Mouse (Mus musculus): ENCODE measurements around the gene Abcg1. TPM values are rescaled to one million over a fixed set of nuclear protein-coding genes. Genes with fewer than 3 reads are reported as not detected.

The Abcg1 gene
- polyA plus RNA-seq, 1 experiment from 2014 or later: 18.2 TPM

GRCm38 (mm10) chr17:31138398-31138797 is 80.9 kb downstream of the Abcg1 start:
- no peak for ATAC-seq
- no peaks in the 10 kb centered on the region for H3K36me3 ChIP-seq (ENCODE audit: poor library complexity, severe bottlenecking)
- H3K27ac ChIP-seq: no peak overlapping the region
- no peaks in the 10 kb centered on the region for H3K4me1 ChIP-seq
- H3K4me2 ChIP-seq: no peak overlapping the region
- WGBS: 21% methylated on average over 5 of the region's 5 CpGs
- no peaks in the 10 kb centered on the region for H3K27me3 ChIP-seq
- H3K9me3 ChIP-seq (replicated peaks): no peaks in the 10 kb centered on the region
- no peak overlapping the region for H3K4me3 ChIP-seq
- no peak overlapping the region for H3K9ac ChIP-seq

- Histone ChIP-seq H3K9ac (no peak overlapping the region), H3K9me3 (replicated peaks) (no peaks in the 10 kb centered on the region), H3K27ac (no peak overlapping the region), H3K4me2 (no peak overlapping the region), H3K36me3 (ENCODE audit: poor library complexity, severe bottlenecking) (no peaks in the 10 kb centered on the region), H3K27me3 (no peaks in the 10 kb centered on the region), H3K4me1 (peaks cover 4% of the 10 kb centered on the region), H3K4me3 (no peak overlapping the region)
- ATAC-seq: no peak
- 92% methylated on average over 7 of the region's 7 CpGs for WGBS
Observed at GRCm38 (mm10) chr17:31142116-31142515, 84.6 kb downstream of the Abcg1 start.

GRCm38 (mm10) chr17:31144040-31145037 is 86.9 kb downstream of the Abcg1 start, which contains the start of gene Tff2:
Tff2 (minus strand) TSS chr17:31144282.
- no peak within 1 kb of the TSS for H3K4me3 ChIP-seq
- no peak for ATAC-seq
- WGBS: 67% methylated on average over 15 of the region's 15 CpGs

GRCm38 (mm10) chr17:31145998-31146397 is 88.5 kb downstream of the Abcg1 start:
- no peak for ATAC-seq
- peaks cover 4% of the 10 kb centered on the region for H3K4me1 ChIP-seq
- WGBS: 84% methylated on average over 9 of the region's 9 CpGs
- H3K36me3 ChIP-seq (ENCODE audit: poor library complexity, severe bottlenecking): no peaks in the 10 kb centered on the region
- H3K4me3 ChIP-seq: no peak overlapping the region
- no peak overlapping the region for H3K27ac ChIP-seq
- no peaks in the 10 kb centered on the region for H3K27me3 ChIP-seq
- no peak overlapping the region for H3K4me2 ChIP-seq
- H3K9me3 ChIP-seq (replicated peaks): no peaks in the 10 kb centered on the region; the same call in 1 of the 2 replicates
- no peak overlapping the region for H3K9ac ChIP-seq

More at GRCm38 (mm10) chr17:31144040-31145037, 86.9 kb downstream of the Abcg1 start, which contains the start of gene Tff2:
- Histone ChIP-seq H3K9ac (no peak within 1 kb of the TSS), H3K36me3 (ENCODE audit: poor library complexity, severe bottlenecking) (no peaks in the 10 kb centered on the region), H3K27me3 (no peaks in the 10 kb centered on the region), H3K9me3 (replicated peaks) (no peaks in the 10 kb centered on the region; the same call in 1 of the 2 replicates), H3K4me1 (peaks cover 4% of the 10 kb centered on the region), H3K4me2 (no peak within 1 kb of the TSS), H3K27ac (no peak within 1 kb of the TSS)

GRCm38 (mm10) chr17:31152512-31152911 is 95.0 kb downstream of the Abcg1 start:
- peaks cover 4% of the 10 kb centered on the region; the same call in 1 of the 2 replicates for H3K4me1 ChIP-seq
- H3K27me3 ChIP-seq: no peaks in the 10 kb centered on the region
- H3K9me3 ChIP-seq (replicated peaks): no peaks in the 10 kb centered on the region; the same call in 1 of the 2 replicates
- 44% methylated on average over 5 of the region's 5 CpGs for WGBS
- no peak overlapping the region for H3K4me3 ChIP-seq
- no peaks in the 10 kb centered on the region for H3K36me3 ChIP-seq (ENCODE audit: poor library complexity, severe bottlenecking)
- H3K4me2 ChIP-seq: no peak overlapping the region
- H3K9ac ChIP-seq: no peak overlapping the region
- no peak for ATAC-seq
- H3K27ac ChIP-seq: no peak overlapping the region

GRCm38 (mm10) chr17:31152966-31153499 is 95.6 kb downstream of the Abcg1 start:
- H3K9ac ChIP-seq: no peak overlapping the region
- peaks cover 4% of the 10 kb centered on the region; the same call in 1 of the 2 replicates for H3K4me1 ChIP-seq
- no peaks in the 10 kb centered on the region; the same call in 1 of the 2 replicates for H3K9me3 ChIP-seq (replicated peaks)
- WGBS: 82% methylated on average over 9 of the region's 9 CpGs
- H3K27me3 ChIP-seq: no peaks in the 10 kb centered on the region
- H3K27ac ChIP-seq: no peak overlapping the region
- no peak overlapping the region for H3K4me2 ChIP-seq
- H3K36me3 ChIP-seq (ENCODE audit: poor library complexity, severe bottlenecking): no peaks in the 10 kb centered on the region
- H3K4me3 ChIP-seq: no peak overlapping the region
- no peak for ATAC-seq

GRCm38 (mm10) chr17:31153785-31154184 is 96.3 kb downstream of the Abcg1 start:
- Histone ChIP-seq H3K9ac (no peak overlapping the region), H3K4me3 (no peak overlapping the region), H3K36me3 (ENCODE audit: poor library complexity, severe bottlenecking) (no peaks in the 10 kb centered on the region), H3K4me1 (peaks cover 4% of the 10 kb centered on the region; the same call in 1 of the 2 replicates), H3K9me3 (replicated peaks) (no peaks in the 10 kb centered on the region; the same call in 1 of the 2 replicates), H3K4me2 (no peak overlapping the region), H3K27ac (no peak overlapping the region), H3K27me3 (no peaks in the 10 kb centered on the region)
- WGBS: 89% methylated on average over 8 of the region's 8 CpGs
- ATAC-seq: no peak

- H3K27ac ChIP-seq: no peak overlapping the region
- H3K27me3 ChIP-seq: no peaks in the 10 kb centered on the region
- no peak overlapping the region for H3K4me2 ChIP-seq
- no peak overlapping the region for H3K9ac ChIP-seq
- no peak overlapping the region for H3K4me3 ChIP-seq
- H3K9me3 ChIP-seq (replicated peaks): no peaks in the 10 kb centered on the region
- H3K36me3 ChIP-seq (ENCODE audit: poor library complexity, severe bottlenecking): no peaks in the 10 kb centered on the region
- no peak for ATAC-seq
- no peaks in the 10 kb centered on the region for H3K4me1 ChIP-seq
- WGBS: 81% methylated on average over 6 of the region's 6 CpGs
Observed at GRCm38 (mm10) chr17:31157921-31158320, 100.4 kb downstream of the Abcg1 start.

GRCm38 (mm10) chr17:31160291-31160690 is 102.8 kb downstream of the Abcg1 start:
- 65% methylated on average over 4 of the region's 4 CpGs for WGBS
- Histone ChIP-seq H3K36me3 (ENCODE audit: poor library complexity, severe bottlenecking) (no peaks in the 10 kb centered on the region), H3K9ac (no peak overlapping the region), H3K4me3 (no peak overlapping the region), H3K27ac (no peak overlapping the region), H3K4me1 (no peaks in the 10 kb centered on the region), H3K27me3 (no peaks in the 10 kb centered on the region), H3K4me2 (no peak overlapping the region), H3K9me3 (replicated peaks) (no peaks in the 10 kb centered on the region)
- no peak for ATAC-seq

GRCm38 (mm10) chr17:31162607-31163006 is 105.1 kb downstream of the Abcg1 start:
- no peak overlapping the region for H3K27ac ChIP-seq
- no peaks in the 10 kb centered on the region for H3K36me3 ChIP-seq (ENCODE audit: poor library complexity, severe bottlenecking)
- WGBS: 92% methylated on average over 12 of the region's 12 CpGs
- H3K9ac ChIP-seq: no peak overlapping the region
- H3K9me3 ChIP-seq (replicated peaks): no peaks in the 10 kb centered on the region
- H3K4me1 ChIP-seq: no peaks in the 10 kb centered on the region
- H3K4me2 ChIP-seq: no peak overlapping the region
- no peak for ATAC-seq
- no peak overlapping the region for H3K4me3 ChIP-seq
- no peaks in the 10 kb centered on the region for H3K27me3 ChIP-seq

GRCm38 (mm10) chr17:31163821-31164220 is 106.3 kb downstream of the Abcg1 start:
- H3K27me3 ChIP-seq: no peaks in the 10 kb centered on the region
- 84% methylated on average over 2 of the region's 2 CpGs for WGBS
- H3K4me2 ChIP-seq: no peak overlapping the region
- H3K27ac ChIP-seq: no peak overlapping the region
- ATAC-seq: no peak
- H3K36me3 ChIP-seq (ENCODE audit: poor library complexity, severe bottlenecking): no peaks in the 10 kb centered on the region
- no peaks in the 10 kb centered on the region for H3K4me1 ChIP-seq
- no peaks in the 10 kb centered on the region for H3K9me3 ChIP-seq (replicated peaks)
- no peak overlapping the region for H3K4me3 ChIP-seq
- H3K9ac ChIP-seq: no peak overlapping the region

- Histone ChIP-seq H3K36me3 (ENCODE audit: poor library complexity, severe bottlenecking) (no peaks in the 10 kb centered on the region), H3K4me3 (no peak within 1 kb of the TSS), H3K9ac (no peak within 1 kb of the TSS), H3K27ac (no peak within 1 kb of the TSS), H3K27me3 (no peaks in the 10 kb centered on the region), H3K4me1 (no peaks in the 10 kb centered on the region), H3K4me2 (no peak within 1 kb of the TSS), H3K9me3 (replicated peaks) (no peaks in the 10 kb centered on the region)
- ATAC-seq: no peak
- 86% methylated on average over 6 of the region's 6 CpGs for WGBS
Observed at GRCm38 (mm10) chr17:31165127-31165526, 107.7 kb downstream of the Abcg1 start, which contains the start of gene Tff1. Tff1 (minus strand) TSS chr17:31165277.

All from forebrain, embryonic 13.5 days (tissue).